Mouse (Mus musculus): ENCODE data around the gene Foxp1. TPM values are rescaled to one million over a fixed set of nuclear protein-coding genes. Genes with fewer than 3 reads are reported as not detected.

Foxp1 gene
- polyA plus RNA-seq, 1 experiment from 2014 or later = 66.8 TPM

DNA sequence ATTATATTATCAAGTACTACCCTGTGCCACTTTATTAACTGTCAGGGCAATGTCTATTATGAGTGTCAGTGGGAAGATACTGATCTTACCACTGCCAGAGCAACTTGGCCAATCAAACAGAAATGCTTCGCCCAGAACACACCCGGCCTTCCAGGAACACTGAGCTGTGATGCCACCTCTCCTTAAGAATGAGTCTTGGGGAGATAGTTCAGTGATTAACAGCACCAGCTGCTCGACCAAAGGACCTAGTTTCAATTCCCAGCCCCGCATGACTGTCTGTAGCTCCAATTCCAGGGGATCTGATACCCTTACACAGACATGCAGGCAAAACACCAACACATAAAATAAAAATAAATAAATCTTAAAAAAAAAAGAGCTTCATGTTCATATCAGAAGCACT is 63.7 kb downstream of the Foxp1 start:
- ATAC-seq (replicated peaks; ENCODE audit: insufficient number of reproducible peaks, insufficient read depth, low FRiP score, low read depth) = no peak
- H3K4me3 ChIP-seq = no peak overlapping the region
- 90% methylated on average over 4 of the region's 4 CpGs for WGBS
- no peaks in the 10 kb centered on the region for H3K36me3 ChIP-seq
- no peaks in the 10 kb centered on the region for H3K9me3 ChIP-seq (replicated peaks)
- no peak overlapping the region for H3K9ac ChIP-seq
- H3K4me2 ChIP-seq = no peak overlapping the region
- no peaks in the 10 kb centered on the region for H3K4me1 ChIP-seq (replicated peaks)
- H3K27me3 ChIP-seq = no peaks in the 10 kb centered on the region
- no peak overlapping the region for H3K27ac ChIP-seq

GRCm38 (mm10) chr6:99453763-99454520 is 68.6 kb downstream of the Foxp1 start:
- no peaks in the 10 kb centered on the region for H3K36me3 ChIP-seq
- ATAC-seq (replicated peaks; ENCODE audit: insufficient number of reproducible peaks, insufficient read depth, low FRiP score, low read depth) = no peak
- H3K4me2 ChIP-seq = no peak overlapping the region
- no peak overlapping the region for H3K9ac ChIP-seq
- H3K9me3 ChIP-seq (replicated peaks) = no peaks in the 10 kb centered on the region
- 89% methylated on average over 7 of the region's 7 CpGs for WGBS
- no peak overlapping the region for H3K4me3 ChIP-seq
- peaks cover 22% of the 10 kb centered on the region for H3K4me1 ChIP-seq (replicated peaks)
- no peaks in the 10 kb centered on the region for H3K27me3 ChIP-seq
- no peak overlapping the region for H3K27ac ChIP-seq

DNA sequence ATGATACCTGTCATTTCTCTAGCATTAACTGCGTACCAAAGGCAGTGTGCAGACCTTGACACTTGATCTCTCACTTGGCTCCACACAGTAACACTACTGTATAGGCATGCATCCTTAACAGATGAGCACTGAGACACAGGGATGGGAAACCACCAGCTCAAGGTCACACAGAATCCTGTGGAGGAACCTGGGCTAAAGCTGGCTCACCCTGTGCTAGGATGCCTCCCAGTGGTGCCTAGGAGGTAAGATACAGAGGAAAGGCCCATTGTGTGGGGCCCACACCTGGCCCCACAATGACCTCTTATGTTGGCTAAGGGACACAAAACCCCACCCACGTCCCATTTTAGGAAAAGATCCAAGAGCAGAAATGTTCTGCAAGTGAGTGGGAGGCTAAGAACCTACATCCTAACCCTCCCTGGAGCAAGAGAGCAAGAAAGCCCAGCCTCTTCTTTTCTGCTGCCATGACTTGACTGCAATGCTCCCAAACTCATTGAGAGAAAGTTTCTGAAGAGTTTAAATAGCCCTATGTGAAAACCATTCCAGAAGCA is 69.8 kb downstream of the Foxp1 start:
- ATAC-seq (replicated peaks; ENCODE audit: insufficient number of reproducible peaks, insufficient read depth, low FRiP score, low read depth) = no peak
- Histone ChIP-seq H3K9me3 (replicated peaks) (no peaks in the 10 kb centered on the region), H3K4me2 (no peak overlapping the region), H3K4me1 (replicated peaks) (peaks cover 22% of the 10 kb centered on the region), H3K27ac (no peak overlapping the region), H3K36me3 (no peaks in the 10 kb centered on the region), H3K4me3 (no peak overlapping the region), H3K9ac (no peak overlapping the region), H3K27me3 (no peaks in the 10 kb centered on the region)
- WGBS = 58% methylated on average over 2 of the region's 2 CpGs

DNA sequence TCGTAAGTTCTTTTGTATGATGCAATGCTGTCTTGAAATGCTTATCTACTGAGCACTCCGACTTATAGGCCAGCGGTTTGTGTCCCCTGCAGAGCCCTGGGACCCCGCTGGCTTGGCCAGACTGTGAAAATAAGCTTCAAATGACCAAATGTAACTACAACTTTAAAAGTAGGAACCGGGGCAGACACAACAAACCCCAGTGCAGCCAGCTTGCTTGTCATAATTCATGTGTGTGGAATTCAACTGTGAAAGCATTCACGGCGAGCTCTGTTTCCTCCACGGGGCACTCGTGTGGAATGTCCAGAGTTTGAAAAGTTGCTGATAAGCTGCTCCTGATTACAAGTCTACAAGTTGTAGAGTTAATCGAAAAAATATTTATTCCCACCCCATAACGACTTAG is 71.0 kb downstream of the Foxp1 start:
- H3K27me3 ChIP-seq = no peaks in the 10 kb centered on the region
- WGBS = 17% methylated on average over 11 of the region's 11 CpGs
- H3K27ac ChIP-seq = peak overlapping the region; percentile 61
- no peak overlapping the region for H3K4me3 ChIP-seq
- H3K36me3 ChIP-seq = no peaks in the 10 kb centered on the region
- H3K4me1 ChIP-seq (replicated peaks) = peaks cover 22% of the 10 kb centered on the region
- H3K9me3 ChIP-seq (replicated peaks) = no peaks in the 10 kb centered on the region
- ATAC-seq (replicated peaks; ENCODE audit: insufficient number of reproducible peaks, insufficient read depth, low FRiP score, low read depth) = peak; percentile 21; the same call in 1 of the 2 replicates
- no peak overlapping the region for H3K9ac ChIP-seq
- H3K4me2 ChIP-seq = peak overlapping the region; percentile 7

GRCm38 (mm10) chr6:99447447-99447846 is 75.1 kb downstream of the Foxp1 start:
- ATAC-seq (replicated peaks; ENCODE audit: insufficient number of reproducible peaks, insufficient read depth, low FRiP score, low read depth) = no peak
- Histone ChIP-seq H3K4me2 (no peak overlapping the region), H3K27ac (no peak overlapping the region), H3K27me3 (no peaks in the 10 kb centered on the region), H3K4me3 (no peak overlapping the region), H3K36me3 (no peaks in the 10 kb centered on the region), H3K4me1 (replicated peaks) (peaks cover 18% of the 10 kb centered on the region), H3K9me3 (replicated peaks) (no peaks in the 10 kb centered on the region), H3K9ac (no peak overlapping the region)
- WGBS = 74% methylated on average over 4 of the region's 4 CpGs

GRCm38 (mm10) chr6:99446801-99447415 is 75.6 kb downstream of the Foxp1 start:
- H3K27ac ChIP-seq = no peak overlapping the region
- H3K27me3 ChIP-seq = no peaks in the 10 kb centered on the region
- H3K9me3 ChIP-seq (replicated peaks) = no peaks in the 10 kb centered on the region
- H3K4me2 ChIP-seq = no peak overlapping the region
- H3K4me1 ChIP-seq (replicated peaks) = peaks cover 14% of the 10 kb centered on the region
- WGBS = 80% methylated on average over 12 of the region's 12 CpGs
- no peak for ATAC-seq (replicated peaks; ENCODE audit: insufficient number of reproducible peaks, insufficient read depth, low FRiP score, low read depth)
- no peak overlapping the region for H3K9ac ChIP-seq
- no peak overlapping the region for H3K4me3 ChIP-seq
- no peaks in the 10 kb centered on the region for H3K36me3 ChIP-seq

- H3K4me2 ChIP-seq = no peak overlapping the region
These were observed 79.1 kb downstream of the Foxp1 start for GRCm38 (mm10) chr6:99443460-99443859.

GRCm38 (mm10) chr6:99441100-99441499 is 81.4 kb downstream of the Foxp1 start:
- no peak overlapping the region for H3K9ac ChIP-seq
- H3K4me2 ChIP-seq = no peak overlapping the region
- no peak overlapping the region for H3K4me3 ChIP-seq
- no peaks in the 10 kb centered on the region for H3K27me3 ChIP-seq
- no peak overlapping the region for H3K27ac ChIP-seq
- no peak for ATAC-seq (replicated peaks; ENCODE audit: insufficient number of reproducible peaks, insufficient read depth, low FRiP score, low read depth)
- H3K9me3 ChIP-seq (replicated peaks) = no peaks in the 10 kb centered on the region
- peaks cover 27% of the 10 kb centered on the region for H3K4me1 ChIP-seq (replicated peaks)
- no peaks in the 10 kb centered on the region for H3K36me3 ChIP-seq
- 70% methylated on average over 7 of the region's 7 CpGs for WGBS

More at GRCm38 (mm10) chr6:99443460-99443859, 79.1 kb downstream of the Foxp1 start:
- Histone ChIP-seq H3K4me1 (replicated peaks) (peaks cover 27% of the 10 kb centered on the region), H3K36me3 (no peaks in the 10 kb centered on the region), H3K9ac (no peak overlapping the region), H3K27ac (no peak overlapping the region), H3K27me3 (no peaks in the 10 kb centered on the region), H3K4me3 (no peak overlapping the region), H3K9me3 (replicated peaks) (no peaks in the 10 kb centered on the region)
- no peak for ATAC-seq (replicated peaks; ENCODE audit: insufficient number of reproducible peaks, insufficient read depth, low FRiP score, low read depth)
- 53% methylated on average over 5 of the region's 5 CpGs for WGBS

- H3K4me2 ChIP-seq = no peak overlapping the region
- peak overlapping the region; percentile 63; the same call in 1 of the 2 replicates for H3K27ac ChIP-seq
- no peaks in the 10 kb centered on the region for H3K36me3 ChIP-seq
- no peaks in the 10 kb centered on the region for H3K27me3 ChIP-seq
- peaks cover 27% of the 10 kb centered on the region for H3K4me1 ChIP-seq (replicated peaks)
- H3K4me3 ChIP-seq = no peak overlapping the region
- H3K9me3 ChIP-seq (replicated peaks) = no peaks in the 10 kb centered on the region
- ATAC-seq (replicated peaks; ENCODE audit: insufficient number of reproducible peaks, insufficient read depth, low FRiP score, low read depth) = no peak
- no peak overlapping the region for H3K9ac ChIP-seq
- 88% methylated on average over 2 of the region's 2 CpGs for WGBS
These were observed 81.9 kb downstream of the Foxp1 start for GRCm38 (mm10) chr6:99440606-99441005.

GRCm38 (mm10) chr6:99439878-99440361 is 82.6 kb downstream of the Foxp1 start:
- Histone ChIP-seq H3K4me1 (replicated peaks) (peaks cover 27% of the 10 kb centered on the region), H3K4me2 (peak overlapping the region; percentile 39), H3K27ac (peak overlapping the region; percentile 63), H3K27me3 (no peaks in the 10 kb centered on the region), H3K36me3 (peaks cover 2% of the 10 kb centered on the region; the same call in 1 of the 2 replicates), H3K9me3 (replicated peaks) (no peaks in the 10 kb centered on the region), H3K4me3 (no peak overlapping the region), H3K9ac (no peak overlapping the region)
- ATAC-seq (replicated peaks; ENCODE audit: insufficient number of reproducible peaks, insufficient read depth, low FRiP score, low read depth) = peak; percentile 52; the same call in 1 of the 2 replicates
- WGBS = 13% methylated on average over 9 of the region's 9 CpGs

GRCm38 (mm10) chr6:99439214-99439877 is 83.2 kb downstream of the Foxp1 start:
- H3K27me3 ChIP-seq = no peaks in the 10 kb centered on the region
- peaks cover 8% of the 10 kb centered on the region; the same call in 1 of the 2 replicates for H3K36me3 ChIP-seq
- H3K4me3 ChIP-seq = no peak overlapping the region
- no peaks in the 10 kb centered on the region for H3K9me3 ChIP-seq (replicated peaks)
- peak overlapping the region; percentile 39 for H3K4me2 ChIP-seq
- ATAC-seq (replicated peaks; ENCODE audit: insufficient number of reproducible peaks, insufficient read depth, low FRiP score, low read depth) = no peak
- WGBS = 29% methylated on average over 9 of the region's 9 CpGs
- no peak overlapping the region for H3K9ac ChIP-seq
- peaks cover 27% of the 10 kb centered on the region for H3K4me1 ChIP-seq (replicated peaks)
- peak overlapping the region; percentile 63 for H3K27ac ChIP-seq
